Mouse (Mus musculus) liver, embryonic 14.5 days (tissue): Measurements from ENCODE around the gene Polr3gl. TPM values are rescaled to one million over a fixed set of nuclear protein-coding genes. Genes with fewer than 3 reads are reported as not detected.

Experiments
- ATAC-seq: fragments of 200-750 bp; cut with Nextera tagmentation; 2 replicates; pipeline ENCODE4 v1.8.0; 2017; ENCODE audit warnings: moderate number of reproducible peaks, mild to moderate bottlenecking, moderate library complexity; ENCODE audit not compliant: insufficient read depth
- DNase-seq, 3 experiments: peaks; one replicate each; pipeline ENCODE4 v3.0.0-alpha.2; 2012 to 2013; ENCODE audit warnings: low read depth in 3 of 3, low spot score in 3 of 3
- H3K27ac ChIP-seq: fragments of 300-500 bp; sonication (generic); 2 replicates; pipeline ENCODE4 v1.5.1; 2014; ENCODE audit warnings: moderate library complexity, mild to moderate bottlenecking, control low read depth, inconsistent platforms
- H3K27me3 ChIP-seq: fragments of 300-500 bp; sonication (generic); 2 replicates; pipeline ENCODE4 v1.6.1; 2014; ENCODE audit warnings: mild to moderate bottlenecking, low read length, moderate library complexity; ENCODE audit not compliant: control insufficient read depth, insufficient read depth
- H3K36me3 ChIP-seq: fragments of 300-500 bp; sonication (generic); replicated peaks from 2 replicates; pipeline ENCODE4 v1.6.1; 2014; ENCODE audit warnings: low read depth; ENCODE audit not compliant: control insufficient read depth, insufficient read depth
- H3K4me1 ChIP-seq, 2 experiments: fragments of 200-500 bp in 1 of 2; fragments of 300-500 bp in 1 of 2; sonication (generic) in 1 of 2; replicated peaks; 2 replicates each; pipeline ENCODE4 v1.6.1; 2012 to 2014; ENCODE audit warnings: antibody characterized with exemption in 1 of 2, inconsistent platforms in 1 of 2, low read length in 1 of 2; ENCODE audit not compliant: control insufficient read depth in 2 of 2, insufficient read depth in 2 of 2
- H3K4me2 ChIP-seq: fragments of 300-500 bp; sonication (generic); 2 replicates; pipeline ENCODE4 v1.6.1; 2014; ENCODE audit warnings: low read depth, mild to moderate bottlenecking, control low read depth, moderate library complexity
- H3K4me3 ChIP-seq, 2 experiments: fragments of 200-500 bp in 1 of 2; fragments of 300-500 bp in 1 of 2; sonication (generic) in 1 of 2; 2 replicates each; pipeline ENCODE4 v1.5.1; 2012 to 2014; ENCODE audit warnings: low read depth in 2 of 2, low read length in 2 of 2, mild to moderate bottlenecking in 2 of 2, control low read depth in 1 of 2, inconsistent platforms in 1 of 2, moderate library complexity in 1 of 2; ENCODE audit not compliant: insufficient read depth in 1 of 2
- H3K9ac ChIP-seq: fragments of 300-500 bp; sonication (generic); replicated peaks from 2 replicates; pipeline ENCODE4 v1.6.1; 2014; ENCODE audit warnings: mild to moderate bottlenecking, control low read depth, moderate library complexity
- H3K9me3 ChIP-seq: fragments of 300-500 bp; sonication (generic); 2 replicates; pipeline ENCODE4 v1.6.1; 2016; ENCODE audit warnings: low read length, mixed read lengths; ENCODE audit not compliant: control insufficient read depth
- CTCF ChIP-seq: IDR thresholded peaks from 2 replicates; pipeline ENCODE4 v1.5.1; 2016; ENCODE audit warnings: antibody characterized with exemption, low read depth, control low read depth
- EP300 ChIP-seq: IDR thresholded peaks from 2 replicates; pipeline ENCODE4 v1.6.1; 2016; ENCODE audit warnings: antibody characterized with exemption, low read depth
- WGBS: fragments of 180-500 bp; shearing (Covaris S2); extraction: QIAGEN DNeasy Blood & Tissue Kit; methylation state at CpG from one replicate; pipeline ENCODE4 v1.1.7; 2014; ENCODE audit not compliant: insufficient replicate concordance; 5-methylcytosine and 5-hydroxymethylcytosine counted together
- polyA plus RNA-seq, 2 experiments: library from polyadenylated mRNA; depleted of rRNA in 1 of 2; stranded (reverse) in 1 of 2; unstranded in 1 of 2; fragments of >200 nt; fragmentation: Nextera tagmentation in 1 of 2; extraction: Ambion mirVana in 1 of 2; gene quantifications; 2 replicates each; pipeline versions ENCODE4 v1.2.1 to v1.2.3; 2012 to 2014

The Polr3gl gene
- polyA plus RNA-seq, 2 experiments = 3.0 to 11.8 TPM

DNA sequence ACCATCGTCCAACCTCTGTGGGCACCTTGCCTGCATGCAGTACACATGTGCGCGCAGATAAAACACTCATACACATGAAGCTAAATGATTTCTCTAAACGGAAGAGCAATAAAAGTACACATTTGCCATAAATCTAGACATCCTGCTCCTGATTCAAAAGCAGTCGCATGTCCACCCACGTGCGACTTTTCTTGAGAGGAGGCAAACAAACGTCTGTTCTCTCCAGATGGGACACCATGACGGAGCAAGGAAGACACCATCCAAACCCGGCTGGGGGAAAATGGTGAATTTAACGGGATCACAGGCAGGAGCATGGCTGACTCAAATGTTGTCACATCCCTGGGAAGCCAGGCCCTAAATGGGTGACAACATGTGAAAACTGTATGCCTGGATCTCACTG, 50.6 kb downstream of the Polr3gl start:
- H3K36me3 ChIP-seq = no peaks in the 10 kb centered on the region

DNA sequence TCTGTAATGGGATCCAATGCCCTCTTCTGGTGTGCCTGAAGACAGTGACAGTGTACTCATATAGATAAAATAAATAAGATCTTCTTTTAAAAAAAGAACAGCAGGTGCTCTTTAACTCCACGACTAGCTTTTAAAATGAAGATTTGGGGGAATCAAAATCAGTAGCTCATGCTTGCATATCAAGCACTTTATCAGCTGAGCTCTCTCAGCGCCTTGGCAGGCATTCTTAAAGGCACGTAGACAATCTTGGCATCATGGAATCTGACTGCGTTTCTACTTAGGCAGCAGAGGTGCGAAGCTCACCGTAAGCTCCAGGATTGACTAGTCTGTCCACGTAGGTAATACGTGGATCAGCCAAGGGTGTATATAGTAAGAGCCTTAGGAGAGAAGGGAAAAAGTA, 51.4 kb downstream of the Polr3gl start:
- Histone ChIP-seq H3K36me3 (no peaks in the 10 kb centered on the region), H3K4me3 (no peak overlapping the region), H3K27me3 (no peaks in the 10 kb centered on the region; the same call in 1 of the 2 replicates), H3K4me2 (no peak overlapping the region), H3K27ac (no peak overlapping the region), H3K9me3 (no peaks in the 10 kb centered on the region), H3K4me1 (no peaks in the 10 kb centered on the region; a peak in 1 of 4 replicates), H3K9ac (no peak overlapping the region)
- DNase-seq (no peak), ATAC-seq (no peak)
- WGBS = 67% methylated on average over 8 of the region's 8 CpGs
- no peak for TF ChIP-seq EP300
- TF ChIP-seq CTCF = no peak

More for the DNA sequence above, 50.6 kb downstream of the Polr3gl start:
- TF ChIP-seq EP300 (no peak), CTCF (no peak)
- Histone ChIP-seq H3K4me3 (no peak overlapping the region), H3K27ac (no peak overlapping the region), H3K9ac (no peak overlapping the region), H3K9me3 (no peaks in the 10 kb centered on the region), H3K27me3 (no peaks in the 10 kb centered on the region; the same call in 1 of the 2 replicates), H3K4me1 (no peaks in the 10 kb centered on the region; a peak in 1 of 4 replicates), H3K4me2 (no peak overlapping the region)
- WGBS = 70% methylated on average over 11 of the region's 11 CpGs
- no peak for DNase-seq
- no peak for ATAC-seq

DNA sequence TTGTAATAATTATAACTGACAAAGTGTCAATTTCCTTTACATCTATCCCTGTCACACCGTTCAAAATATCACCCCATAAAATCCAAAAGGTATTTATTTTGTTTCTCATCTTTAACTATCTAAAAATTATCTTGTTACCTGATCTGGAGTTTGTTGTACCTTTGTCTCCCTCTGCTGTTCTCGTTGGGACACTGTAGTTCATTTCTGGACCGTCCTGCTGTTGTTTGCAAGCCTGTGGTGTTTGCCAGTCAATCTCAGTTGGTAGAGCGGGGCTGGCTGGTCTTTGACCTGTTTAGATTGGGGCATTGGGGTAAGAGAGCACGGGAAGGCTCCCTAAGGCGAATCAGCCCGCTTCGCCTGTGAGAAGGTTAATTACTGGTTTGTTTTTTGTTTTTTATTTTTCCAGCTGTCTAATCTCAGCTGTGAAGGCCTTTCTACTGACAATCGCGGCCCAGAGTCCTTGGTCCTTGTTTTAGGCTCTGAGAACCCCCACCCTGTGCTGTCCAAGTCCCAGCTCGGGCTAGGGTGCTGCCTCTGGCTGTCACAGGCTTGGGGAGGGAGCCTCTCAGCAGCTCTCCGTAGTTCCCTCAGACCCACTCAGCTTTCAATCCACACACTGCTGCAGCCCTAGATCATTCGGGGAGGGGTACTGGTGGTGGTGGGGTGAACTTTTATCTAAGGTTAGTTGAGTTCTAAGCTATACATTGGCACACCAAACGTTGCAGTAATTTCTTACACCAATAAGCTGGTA, 52.5 kb downstream of the Polr3gl start:
- no peak overlapping the region for H3K4me2 ChIP-seq
- no peak for TF ChIP-seq EP300
- peak; percentile 42 for TF ChIP-seq CTCF
- no peak for DNase-seq
- H3K27me3 ChIP-seq = no peaks in the 10 kb centered on the region; the same call in 1 of the 2 replicates
- ATAC-seq = no peak
- no peak overlapping the region for H3K4me3 ChIP-seq
- H3K4me1 ChIP-seq = no peaks in the 10 kb centered on the region
- no peak overlapping the region for H3K9ac ChIP-seq
- H3K9me3 ChIP-seq = no peaks in the 10 kb centered on the region
- H3K27ac ChIP-seq = no peak overlapping the region
- H3K36me3 ChIP-seq = no peaks in the 10 kb centered on the region
- 31% methylated on average over 14 of the region's 14 CpGs for WGBS

DNA sequence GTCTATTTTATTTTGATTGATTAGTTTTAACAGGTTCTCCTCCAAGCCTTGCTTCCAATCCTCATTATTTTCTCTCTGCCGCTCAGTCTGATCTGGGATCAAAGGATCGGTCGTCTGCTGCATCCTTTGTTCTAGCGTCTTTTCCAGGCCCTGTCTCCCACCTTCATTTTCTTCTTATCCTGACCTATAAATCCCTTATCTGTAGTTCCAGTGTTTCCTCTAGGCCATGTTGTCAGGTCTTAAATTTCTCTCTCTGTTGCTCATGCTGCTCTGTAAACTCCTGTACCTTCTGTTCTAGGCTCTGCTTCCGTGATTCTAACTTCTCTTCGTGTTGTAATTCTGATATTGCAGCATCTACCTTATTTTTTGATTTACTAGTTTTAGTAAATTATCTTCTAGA, 53.2 kb downstream of the Polr3gl start:
- no peaks in the 10 kb centered on the region for H3K36me3 ChIP-seq
- no peak overlapping the region for H3K4me3 ChIP-seq
- no peak overlapping the region for H3K9ac ChIP-seq
- ATAC-seq (no peak), DNase-seq (no peak)
- TF ChIP-seq EP300 = no peak
- TF ChIP-seq CTCF = no peak
- H3K9me3 ChIP-seq = no peaks in the 10 kb centered on the region
- 32% methylated on average over 6 of the region's 6 CpGs for WGBS
- no peak overlapping the region for H3K27ac ChIP-seq
- H3K27me3 ChIP-seq = no peaks in the 10 kb centered on the region; the same call in 1 of the 2 replicates
- H3K4me1 ChIP-seq = no peaks in the 10 kb centered on the region
- no peak overlapping the region for H3K4me2 ChIP-seq

DNA sequence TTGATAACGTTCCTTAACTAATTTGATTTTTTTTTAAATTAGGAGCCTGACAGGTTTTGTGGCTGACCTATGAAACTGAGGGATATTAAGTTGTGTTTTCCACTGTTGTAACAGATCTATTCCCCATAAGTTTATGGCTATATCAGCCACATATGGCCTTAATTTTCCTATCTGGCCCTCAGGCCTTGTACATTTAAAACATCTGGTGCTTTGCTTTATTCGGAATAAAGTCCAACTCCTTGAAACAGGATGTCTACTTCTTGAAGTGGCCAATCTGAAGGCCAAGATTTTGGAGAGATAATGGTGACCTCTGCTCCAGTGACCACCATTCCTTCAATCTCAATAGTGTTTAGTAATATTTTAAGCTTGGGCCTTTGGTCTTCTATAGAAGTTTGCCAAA, 54.7 kb downstream of the Polr3gl start:
- WGBS = 60% methylated on average over 2 of the region's 2 CpGs
- H3K9me3 ChIP-seq = no peaks in the 10 kb centered on the region
- H3K4me2 ChIP-seq = no peak overlapping the region
- H3K9ac ChIP-seq = no peak overlapping the region
- H3K36me3 ChIP-seq = no peaks in the 10 kb centered on the region
- no peak for TF ChIP-seq CTCF
- TF ChIP-seq EP300 = no peak
- no peak overlapping the region for H3K27ac ChIP-seq
- no peak overlapping the region for H3K4me3 ChIP-seq
- DNase-seq (no peak), ATAC-seq (no peak)
- H3K4me1 ChIP-seq = no peaks in the 10 kb centered on the region
- H3K27me3 ChIP-seq = no peaks in the 10 kb centered on the region; the same call in 1 of the 2 replicates
